Mouse (Mus musculus): ENCODE measurements around the gene Pld3. TPM values are rescaled to one million over a fixed set of nuclear protein-coding genes. Genes with fewer than 3 reads are reported as not detected.

Pld3 gene
- total and polyA plus RNA-seq, 3 experiments = 11.1 to 22.8 TPM; not detected in 1

- DNase-seq (ENCODE audit: low read depth, low spot score) = no peak
- Histone ChIP-seq H3K9me3 (replicated peaks; ENCODE audit: insufficient read depth, low read length) (no peaks in the 10 kb centered on the region), H3K4me3 (ENCODE audit: control insufficient read depth in 1 of 2, insufficient read depth in 1 of 2, low read depth in 2 of 2, low read length in 2 of 2) (no peak overlapping the region), H3K27me3 (ENCODE audit: control insufficient read depth in 1 of 2, insufficient read depth in 2 of 2, low read length in 2 of 2) (no peaks in the 10 kb centered on the region), H3K27ac (ENCODE audit: control insufficient read depth, low read depth, low read length) (no peak overlapping the region), H3K36me3 (ENCODE audit: control insufficient read depth in 1 of 2, insufficient read depth in 2 of 2, low read length in 2 of 2) (no peaks in the 10 kb centered on the region), H3K9ac (ENCODE audit: control insufficient read depth, low read depth, low read length, poor library complexity, severe bottlenecking) (no peak overlapping the region), H3K79me2 (ENCODE audit: control insufficient read depth, insufficient read depth, low read length, poor library complexity) (no peaks in the 10 kb centered on the region), H3K4me1 (ENCODE audit: control insufficient read depth in 1 of 2, insufficient read depth in 2 of 2, low read length in 2 of 2) (0 out of 4 replicates have a peak, but pooled peaks cover 0 to 3% of the 10 kb centered on the region in 2 experiments)
- TF ChIP-seq USF1 (IDR thresholded peaks at IDR 0.05; ENCODE audit: low read depth, low read length) (no peak), ZNF384 (IDR thresholded peaks at IDR 0.05; ENCODE audit: low read depth, low read length) (no peak)
Observed at GRCm38 (mm10) chr7:27518314-27518713, 34.7 kb downstream of the Pld3 start.

GRCm38 (mm10) chr7:27514961-27515360, 38.1 kb downstream of the Pld3 start:
- no peak for DNase-seq (ENCODE audit: low read depth, low spot score)
- Histone ChIP-seq H3K9ac (ENCODE audit: control insufficient read depth, low read depth, low read length, poor library complexity, severe bottlenecking) (no peak overlapping the region), H3K9me3 (replicated peaks; ENCODE audit: insufficient read depth, low read length) (no peaks in the 10 kb centered on the region), H3K4me3 (ENCODE audit: control insufficient read depth in 1 of 2, insufficient read depth in 1 of 2, low read depth in 2 of 2, low read length in 2 of 2) (no peak overlapping the region), H3K79me2 (ENCODE audit: control insufficient read depth, insufficient read depth, low read length, poor library complexity) (no peaks in the 10 kb centered on the region), H3K27ac (ENCODE audit: control insufficient read depth, low read depth, low read length) (no peak overlapping the region), H3K36me3 (ENCODE audit: control insufficient read depth in 1 of 2, insufficient read depth in 2 of 2, low read length in 2 of 2) (no peaks in the 10 kb centered on the region), H3K27me3 (ENCODE audit: control insufficient read depth in 1 of 2, insufficient read depth in 2 of 2, low read length in 2 of 2) (no peaks in the 10 kb centered on the region), H3K4me1 (ENCODE audit: control insufficient read depth in 1 of 2, insufficient read depth in 2 of 2, low read length in 2 of 2) (no peaks in the 10 kb centered on the region)
- TF ChIP-seq MAZ (IDR thresholded peaks at IDR 0.05; ENCODE audit: low read depth, low read length) (no peak), USF1 (IDR thresholded peaks at IDR 0.05; ENCODE audit: low read depth, low read length) (no peak), ETS1 (IDR thresholded peaks at IDR 0.05; ENCODE audit: low read depth, low read length) (no peak), JUND (IDR thresholded peaks at IDR 0.05; ENCODE audit: low read depth, low read length) (no peak), ZKSCAN1 (IDR thresholded peaks at IDR 0.05; ENCODE audit: low read depth, low read length) (no peak), MEF2A (IDR thresholded peaks at IDR 0.05; ENCODE audit: extremely low read depth, insufficient replicate concordance, low read depth, low read length, poor library complexity, severe bottlenecking) (no peak), TBP (IDR thresholded peaks at IDR 0.05; ENCODE audit: low read depth, low read length) (no peak), NRF1 (IDR thresholded peaks at IDR 0.05; ENCODE audit: insufficient read depth, low read depth, low read length, poor library complexity, severe bottlenecking) (no peak), MYC (IDR thresholded peaks at IDR 0.05; ENCODE audit: low read depth, low read length) (no peak), ELF1 (IDR thresholded peaks at IDR 0.05; ENCODE audit: low read depth, low read length) (no peak)

- no peak for TF ChIP-seq EP300 (IDR thresholded peaks at IDR 0.05; ENCODE audit: low read depth in 1 of 2, low read length in 2 of 2)
- no peak for TF ChIP-seq POLR2AphosphoS2 (IDR thresholded peaks at IDR 0.05; ENCODE audit: low read length)
- TF ChIP-seq ELF1 (IDR thresholded peaks at IDR 0.05; ENCODE audit: low read depth, low read length) = no peak
- no peak for TF ChIP-seq USF2 (IDR thresholded peaks at IDR 0.05; ENCODE audit: borderline replicate concordance in 1 of 2, insufficient read depth in 1 of 2, low read depth in 1 of 2, low read length in 2 of 2)
- TF ChIP-seq MAZ (IDR thresholded peaks at IDR 0.05; ENCODE audit: low read depth, low read length) = no peak
- no peak for TF ChIP-seq POLR2A (IDR thresholded peaks at IDR 0.05; ENCODE audit: control insufficient read depth in 1 of 2, insufficient read depth in 1 of 2, low read depth in 1 of 2, low read length in 2 of 2, poor library complexity in 1 of 2)
- TF ChIP-seq RCOR1 (IDR thresholded peaks at IDR 0.05; ENCODE audit: low read depth, low read length) = no peak
- H3K9ac ChIP-seq (ENCODE audit: control insufficient read depth, low read depth, low read length, poor library complexity, severe bottlenecking) = no peak overlapping the region
- no peaks in the 10 kb centered on the region for H3K9me3 ChIP-seq (replicated peaks; ENCODE audit: insufficient read depth, low read length)
- H3K36me3 ChIP-seq (ENCODE audit: control insufficient read depth in 1 of 2, insufficient read depth in 2 of 2, low read length in 2 of 2) = peaks cover 0 to 9% of the 10 kb centered on the region in 2 experiments; a peak in 2 of 4 replicates
- no peak overlapping the region for H3K4me3 ChIP-seq (ENCODE audit: control insufficient read depth in 1 of 2, insufficient read depth in 1 of 2, low read depth in 2 of 2, low read length in 2 of 2)
- H3K27ac ChIP-seq (ENCODE audit: control insufficient read depth, low read depth, low read length) = no peak overlapping the region
- DNase-seq (ENCODE audit: low read depth, low spot score) = no peak
- H3K79me2 ChIP-seq (ENCODE audit: control insufficient read depth, insufficient read depth, low read length, poor library complexity) = no peaks in the 10 kb centered on the region; the same call in 1 of the 2 replicates
- no peaks in the 10 kb centered on the region for H3K27me3 ChIP-seq (ENCODE audit: control insufficient read depth in 1 of 2, insufficient read depth in 2 of 2, low read length in 2 of 2)
- peaks cover 3 to 6% of the 10 kb centered on the region in 2 experiments; a peak in 3 of 4 replicates for H3K4me1 ChIP-seq (ENCODE audit: control insufficient read depth in 1 of 2, insufficient read depth in 2 of 2, low read length in 2 of 2)
Observed at GRCm38 (mm10) chr7:27510809-27511208, 42.2 kb downstream of the Pld3 start.
